Mouse (Mus musculus): ENCODE data around the gene Gm4737. TPM values are rescaled to one million over a fixed set of nuclear protein-coding genes. Genes with fewer than 3 reads are reported as not detected.
A peak's percentile ranks its signal among the peaks of the same experiment; 100 is the strongest.
"Not testable (repeated sequence)": the region's sequence is repeated elsewhere in the genome, so short reads cannot be mapped to it uniquely, and the experiment has no call there.

Gene Gm4737
- polyA plus RNA-seq (2012; rRNA removed): 5.8 and 6.2 TPM in 2 replicates

DNA sequence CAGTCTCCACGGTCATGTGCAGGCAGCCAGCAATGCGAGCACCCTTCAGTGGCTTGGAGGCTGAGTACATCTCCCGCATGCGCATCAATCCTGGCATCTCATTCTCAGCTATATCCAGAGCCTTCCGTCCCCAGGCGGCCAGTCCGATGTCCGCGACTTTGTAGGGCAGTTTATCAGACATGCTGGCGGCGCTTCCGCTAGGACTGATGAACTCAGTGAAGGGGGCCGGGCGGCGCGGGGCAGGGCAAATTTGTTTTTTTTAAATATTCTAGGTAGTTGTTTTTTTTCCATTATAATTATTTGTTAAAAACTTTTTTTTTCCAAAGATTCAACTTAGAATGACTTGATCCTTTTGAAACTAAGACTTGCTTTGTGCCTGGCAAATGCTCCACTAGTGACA lies at the start of gene Gm4737:
Gene Gm4737, minus strand, starts transcription at position 246 of the 400 bp plus-strand sequence.
- DNase-seq (ENCODE audit: low read depth): not testable (repeated sequence)

DNA sequence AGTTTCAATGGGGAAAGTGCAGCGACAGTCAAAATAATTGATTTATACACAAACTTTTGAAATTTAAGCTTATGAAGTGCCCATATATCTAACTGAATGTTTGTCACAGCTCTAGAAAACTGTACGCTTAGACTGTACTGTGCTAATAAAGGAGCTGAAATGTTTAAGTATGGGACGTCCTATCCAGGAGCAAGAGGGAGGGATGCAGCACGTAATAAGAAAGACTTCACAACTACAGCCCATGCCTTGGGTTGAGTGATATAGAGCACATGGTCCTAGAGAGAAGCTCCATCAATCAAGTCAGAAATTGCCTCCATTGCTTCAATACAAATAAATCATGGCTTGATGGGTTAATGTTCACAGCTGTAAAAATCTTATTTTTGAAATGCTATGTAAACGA lies 40.9 kb upstream of the Gm4737 start:
- no peak for DNase-seq (ENCODE audit: low read depth)
- TF ChIP-seq CTCF (IDR thresholded peaks at IDR 0.05; ENCODE audit: borderline replicate concordance, extremely low read depth, insufficient read depth, insufficient read length) (no peak), POLR2A (IDR thresholded peaks at IDR 0.05; ENCODE audit: borderline replicate concordance, extremely low read depth, insufficient read depth, insufficient read length, poor library complexity, severe bottlenecking) (no peak)

GRCm38 (mm10) chr16:46183096-46183495 lies 28.2 kb upstream of the Gm4737 start:
- TF ChIP-seq POLR2A (IDR thresholded peaks at IDR 0.05; ENCODE audit: borderline replicate concordance, extremely low read depth, insufficient read depth, insufficient read length, poor library complexity, severe bottlenecking) (no peak), CTCF (IDR thresholded peaks at IDR 0.05; ENCODE audit: borderline replicate concordance, extremely low read depth, insufficient read depth, insufficient read length) (no peak)
- DNase-seq (ENCODE audit: low read depth): no peak

GRCm38 (mm10) chr16:46178121-46178801 lies 23.4 kb upstream of the Gm4737 start:
- TF ChIP-seq POLR2A (IDR thresholded peaks at IDR 0.05; ENCODE audit: borderline replicate concordance, extremely low read depth, insufficient read depth, insufficient read length, poor library complexity, severe bottlenecking): no peak
- no peak for TF ChIP-seq CTCF (IDR thresholded peaks at IDR 0.05; ENCODE audit: borderline replicate concordance, extremely low read depth, insufficient read depth, insufficient read length)
- DNase-seq (ENCODE audit: low read depth): peak; percentile 11

GRCm38 (mm10) chr16:46173039-46173438 lies 18.2 kb upstream of the Gm4737 start:
- no peak for DNase-seq (ENCODE audit: low read depth)
- no peak for TF ChIP-seq POLR2A (IDR thresholded peaks at IDR 0.05; ENCODE audit: borderline replicate concordance, extremely low read depth, insufficient read depth, insufficient read length, poor library complexity, severe bottlenecking)
- no peak for TF ChIP-seq CTCF (IDR thresholded peaks at IDR 0.05; ENCODE audit: borderline replicate concordance, extremely low read depth, insufficient read depth, insufficient read length)

DNA sequence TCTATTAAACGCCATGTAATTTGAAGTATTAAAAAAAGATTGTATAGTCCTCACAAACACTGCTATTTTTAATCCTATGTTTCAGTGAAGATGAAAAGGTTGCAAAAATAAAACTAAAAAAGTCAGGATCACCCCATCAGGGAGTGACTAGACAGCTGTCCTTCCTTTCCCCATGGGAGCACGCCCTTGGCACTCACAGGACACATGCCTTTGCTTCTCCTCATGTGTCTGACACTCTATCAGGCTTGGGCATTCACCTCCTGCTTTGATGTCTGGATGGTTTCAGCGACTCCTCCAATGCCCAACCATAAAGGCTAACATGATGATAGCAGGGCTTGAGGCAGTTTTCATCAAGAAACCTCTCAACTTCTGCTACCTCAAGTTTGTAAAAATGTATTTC lies 12.1 kb upstream of the Gm4737 start:
- TF ChIP-seq CTCF (IDR thresholded peaks at IDR 0.05; ENCODE audit: borderline replicate concordance, extremely low read depth, insufficient read depth, insufficient read length): no peak
- TF ChIP-seq POLR2A (IDR thresholded peaks at IDR 0.05; ENCODE audit: borderline replicate concordance, extremely low read depth, insufficient read depth, insufficient read length, poor library complexity, severe bottlenecking): no peak
- no peak for DNase-seq (ENCODE audit: low read depth)

- TF ChIP-seq POLR2A (IDR thresholded peaks at IDR 0.05; ENCODE audit: borderline replicate concordance, extremely low read depth, insufficient read depth, insufficient read length, poor library complexity, severe bottlenecking): no peak
- no peak for TF ChIP-seq CTCF (IDR thresholded peaks at IDR 0.05; ENCODE audit: borderline replicate concordance, extremely low read depth, insufficient read depth, insufficient read length)
- peak; percentile 8 for DNase-seq (ENCODE audit: low read depth)
Observed at GRCm38 (mm10) chr16:46165305-46165704, 10.4 kb upstream of the Gm4737 start.

GRCm38 (mm10) chr16:46151141-46151540 lies 3.7 kb downstream of the Gm4737 start:
- TF ChIP-seq CTCF (IDR thresholded peaks at IDR 0.05; ENCODE audit: borderline replicate concordance, extremely low read depth, insufficient read depth, insufficient read length) (peak; percentile 14; the same call in 1 of the 2 replicates), POLR2A (IDR thresholded peaks at IDR 0.05; ENCODE audit: borderline replicate concordance, extremely low read depth, insufficient read depth, insufficient read length, poor library complexity, severe bottlenecking) (no peak)
- no peak for DNase-seq (ENCODE audit: low read depth)

DNA sequence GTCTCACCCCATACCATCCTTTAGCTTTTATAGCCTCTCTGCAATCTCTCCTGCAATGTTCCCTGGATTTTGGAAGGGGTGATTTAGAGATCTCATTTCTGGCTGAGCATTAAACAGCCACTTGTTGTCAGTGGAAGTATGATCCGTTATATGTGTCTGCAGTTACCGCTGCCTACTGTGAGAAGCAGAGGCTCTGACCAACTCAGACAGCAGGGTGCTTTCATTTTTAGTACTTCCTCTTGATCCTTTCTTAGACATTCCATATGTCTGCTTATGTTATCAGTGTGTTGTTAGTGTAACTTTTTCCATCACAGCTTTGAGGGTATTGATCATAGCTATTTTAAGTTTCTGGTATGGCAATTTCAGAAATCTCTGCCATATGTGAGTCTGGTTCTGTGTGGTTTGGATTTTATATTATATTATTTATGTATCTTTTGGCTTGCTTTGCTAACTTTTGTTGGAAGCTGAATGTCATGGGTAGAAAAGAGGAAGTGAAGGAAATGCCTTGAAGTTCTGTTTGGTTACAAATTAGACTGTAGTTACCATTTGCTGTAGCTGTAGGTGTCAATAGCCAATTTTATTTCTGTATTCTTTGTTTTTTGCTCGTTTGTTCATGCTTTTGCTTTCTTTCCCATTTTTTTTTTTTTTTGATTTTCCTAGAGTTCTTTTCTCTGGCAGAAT lies 6.1 kb downstream of the Gm4737 start:
- TF ChIP-seq CTCF (IDR thresholded peaks at IDR 0.05; ENCODE audit: borderline replicate concordance, extremely low read depth, insufficient read depth, insufficient read length) (no peak), POLR2A (IDR thresholded peaks at IDR 0.05; ENCODE audit: borderline replicate concordance, extremely low read depth, insufficient read depth, insufficient read length, poor library complexity, severe bottlenecking) (no peak)
- DNase-seq (ENCODE audit: low read depth): no peak

GRCm38 (mm10) chr16:46146962-46147361 lies 7.9 kb downstream of the Gm4737 start:
- no peak for TF ChIP-seq POLR2A (IDR thresholded peaks at IDR 0.05; ENCODE audit: borderline replicate concordance, extremely low read depth, insufficient read depth, insufficient read length, poor library complexity, severe bottlenecking)
- no peak for TF ChIP-seq CTCF (IDR thresholded peaks at IDR 0.05; ENCODE audit: borderline replicate concordance, extremely low read depth, insufficient read depth, insufficient read length)
- DNase-seq (ENCODE audit: low read depth): peak; percentile 7

GRCm38 (mm10) chr16:46122238-46122637 lies 32.6 kb downstream of the Gm4737 start:
- TF ChIP-seq POLR2A (IDR thresholded peaks at IDR 0.05; ENCODE audit: borderline replicate concordance, extremely low read depth, insufficient read depth, insufficient read length, poor library complexity, severe bottlenecking): no peak
- TF ChIP-seq CTCF (IDR thresholded peaks at IDR 0.05; ENCODE audit: borderline replicate concordance, extremely low read depth, insufficient read depth, insufficient read length): no peak
- DNase-seq (ENCODE audit: low read depth): no peak

DNA sequence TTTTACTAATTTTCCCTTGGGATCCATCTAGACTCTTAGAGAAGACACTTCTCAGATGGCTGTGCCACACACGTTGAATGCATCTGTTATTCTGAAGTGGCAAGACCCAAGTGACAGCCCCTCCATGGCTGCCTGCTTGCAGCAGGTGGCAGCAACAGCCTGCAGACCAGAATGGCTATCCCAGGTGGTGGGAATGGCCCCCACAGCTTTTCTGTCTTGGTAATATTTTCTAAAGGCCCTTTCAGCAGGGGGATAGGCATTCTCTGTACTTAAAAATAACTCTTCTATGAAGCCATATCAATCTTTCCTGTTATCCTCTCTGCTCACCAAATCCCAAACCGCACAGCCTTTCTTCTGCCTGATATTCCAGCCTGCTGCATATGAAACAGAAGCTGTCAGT lies 33.5 kb downstream of the Gm4737 start:
- peak; percentile 71 for DNase-seq (ENCODE audit: low read depth)
- TF ChIP-seq POLR2A (IDR thresholded peaks at IDR 0.05; ENCODE audit: borderline replicate concordance, extremely low read depth, insufficient read depth, insufficient read length, poor library complexity, severe bottlenecking) (no peak), CTCF (IDR thresholded peaks at IDR 0.05; ENCODE audit: borderline replicate concordance, extremely low read depth, insufficient read depth, insufficient read length) (peak; percentile 68)
